Mouse (Mus musculus) lung, adult 18-20 months (tissue): ENCODE measurements around the gene Msln.

Experiments
- DNase-seq, 2 experiments: peaks; one replicate each; pipeline ENCODE4 v3.0.0; 2022; ENCODE audit warnings: mixed read lengths in 2 of 2

Msln gene

DNA sequence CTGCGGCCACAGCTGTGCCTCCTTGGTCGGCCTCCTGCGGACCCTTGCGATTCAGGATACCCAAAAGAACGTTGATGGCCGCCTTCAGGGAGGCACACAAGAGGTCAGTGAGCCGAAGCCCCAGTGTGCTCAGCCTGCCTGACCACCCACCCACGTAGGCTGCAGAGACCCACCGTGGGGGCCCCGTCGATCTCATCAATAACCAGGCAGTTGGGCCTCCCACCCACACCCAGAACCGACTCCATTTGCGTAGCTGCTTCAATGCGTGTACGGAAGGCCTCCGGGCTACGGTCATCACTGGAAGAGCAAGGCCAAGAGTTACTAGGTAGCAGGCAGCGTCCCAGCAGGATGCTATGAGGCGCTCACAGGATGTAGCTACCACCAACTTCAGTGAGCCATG is 30.7 kb downstream of the Msln start:
- DNase-seq, result no peak

DNA sequence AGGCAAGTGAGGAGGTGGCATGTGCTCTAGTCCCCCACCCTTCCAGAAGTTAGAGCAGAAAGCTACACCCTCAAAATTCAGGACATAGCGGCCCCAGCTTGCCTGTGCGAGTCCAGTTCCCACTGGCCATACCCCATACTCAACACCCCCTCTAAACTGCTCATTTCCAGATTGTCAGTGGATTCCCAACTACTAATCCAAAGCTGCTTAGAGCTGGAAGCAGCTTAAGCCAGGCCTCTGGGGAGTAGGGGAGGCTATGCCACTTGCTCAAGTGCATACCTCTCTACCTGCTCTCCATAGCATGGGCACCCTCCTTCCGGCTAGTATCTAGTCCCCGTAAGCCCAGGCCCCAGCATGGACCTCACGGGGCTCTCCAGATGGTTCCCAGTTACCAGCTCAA is 32.7 kb downstream of the Msln start:
- DNase-seq, result no peak

- no peak for DNase-seq
These were observed 36.5 kb downstream of the Msln start for GRCm38 (mm10) chr17:25717691-25718090.

GRCm38 (mm10) chr17:25716711-25717637 is 37.2 kb downstream of the Msln start, which contains the start of gene Gng13:
Gene Gng13 (plus strand): TSS chr17:25717171.
- DNase-seq, result no peak

DNA sequence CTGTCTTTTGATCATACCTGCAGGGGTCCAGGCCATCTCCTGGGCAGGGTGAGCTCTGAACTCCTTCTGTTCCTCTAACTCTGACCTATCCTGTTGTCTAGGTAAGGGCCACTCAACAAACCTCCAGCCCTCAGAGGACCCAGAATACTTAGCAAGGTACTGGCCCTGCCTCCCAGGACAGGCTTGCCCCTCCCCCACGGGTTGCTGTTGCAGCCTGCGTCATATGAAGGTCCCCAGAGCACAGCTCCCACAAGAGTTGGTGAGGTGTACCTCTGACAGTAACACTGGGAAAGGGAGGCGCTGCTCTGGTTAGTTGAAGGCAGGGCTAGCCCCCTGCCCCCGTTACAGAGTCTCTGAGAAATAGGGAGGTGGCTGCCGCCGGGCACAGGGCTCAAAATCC is 38.0 kb downstream of the Msln start:
- DNase-seq, result no peak

DNA sequence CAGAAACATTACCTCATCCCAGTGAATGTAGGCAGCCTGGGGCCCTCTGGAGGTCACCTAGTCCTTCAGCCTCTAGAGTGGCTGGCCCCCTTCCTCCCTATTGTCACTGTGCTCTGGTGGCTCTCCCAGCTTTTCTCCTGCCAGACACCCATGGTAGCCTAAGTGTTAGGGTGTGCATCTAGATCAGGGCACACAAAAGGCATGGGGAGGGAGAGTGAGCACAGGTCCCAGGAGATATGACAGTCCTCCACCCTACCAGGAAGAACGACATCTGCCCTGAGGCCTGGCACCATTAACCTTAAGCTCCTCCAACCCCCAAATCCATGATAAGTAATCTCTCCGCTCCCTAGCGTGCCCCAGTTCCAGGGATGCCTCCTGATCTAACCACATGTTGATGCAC is 38.6 kb downstream of the Msln start:
- DNase-seq, result no peak

GRCm38 (mm10) chr17:25711136-25711535 is 43.0 kb downstream of the Msln start:
- DNase-seq, result no peak

DNA sequence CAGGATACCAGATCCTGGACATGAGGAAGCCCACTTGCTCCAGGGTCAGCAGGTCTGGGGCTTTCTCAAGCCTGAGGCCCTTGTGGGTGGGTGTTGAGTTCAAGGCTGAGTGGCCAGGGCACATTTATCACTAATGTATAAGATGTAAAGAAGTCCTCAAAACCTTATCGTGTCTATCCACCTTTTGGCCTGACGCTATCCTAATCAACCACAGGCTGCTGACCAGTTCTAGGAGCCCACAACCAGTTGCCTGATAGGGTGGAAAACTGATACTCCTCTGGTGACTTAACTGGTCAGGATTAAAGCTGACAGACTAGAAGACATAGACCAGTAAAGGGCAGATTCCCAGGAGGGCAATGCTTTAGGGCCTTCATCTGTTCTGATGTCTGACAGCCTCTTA is 44.2 kb downstream of the Msln start:
- no peak for DNase-seq

- no peak for DNase-seq
These were observed 53.2 kb downstream of the Msln start for GRCm38 (mm10) chr17:25700863-25701496.
